Mouse (Mus musculus): ENCODE data around the gene Tigd3. TPM values are rescaled to one million over a fixed set of nuclear protein-coding genes. Genes with fewer than 3 reads are reported as not detected.
A peak's percentile ranks its signal among the peaks of the same experiment; 100 is the strongest.

The Tigd3 gene
- polyA plus RNA-seq, 1 experiment from 2014 or later: 9.5 TPM

- H3K4me3 ChIP-seq: no peak overlapping the region
- H3K36me3 ChIP-seq: peaks cover 93% of the 10 kb centered on the region
- no peaks in the 10 kb centered on the region for H3K27me3 ChIP-seq (ENCODE audit: low read depth, poor library complexity, severe bottlenecking)
- H3K27ac ChIP-seq (replicated peaks): no peak overlapping the region
- peaks cover 28% of the 10 kb centered on the region for H3K4me1 ChIP-seq
- no peak for DNase-seq (ENCODE audit: low spot score)
- WGBS: 93% methylated on average over 6 of the region's 6 CpGs
- no peaks in the 10 kb centered on the region for H3K9me3 ChIP-seq (replicated peaks)
Measured at GRCm38 (mm10) chr19:5868096-5868495, 25.9 kb downstream of the Tigd3 start.

GRCm38 (mm10) chr19:5864710-5865398, 29.1 kb downstream of the Tigd3 start:
- peaks cover 100% of the 10 kb centered on the region for H3K36me3 ChIP-seq
- no peak overlapping the region for H3K27ac ChIP-seq (replicated peaks)
- WGBS: 94% methylated on average over 20 of the region's 20 CpGs
- DNase-seq (ENCODE audit: low spot score): no peak
- H3K9me3 ChIP-seq (replicated peaks): peaks cover 13% of the 10 kb centered on the region; the same call in 1 of the 2 replicates
- no peak overlapping the region for H3K4me3 ChIP-seq
- H3K4me1 ChIP-seq: no peaks in the 10 kb centered on the region
- H3K27me3 ChIP-seq (ENCODE audit: low read depth, poor library complexity, severe bottlenecking): no peaks in the 10 kb centered on the region

- Histone ChIP-seq H3K27me3 (ENCODE audit: low read depth, poor library complexity, severe bottlenecking) (no peaks in the 10 kb centered on the region), H3K36me3 (peaks cover 100% of the 10 kb centered on the region), H3K4me3 (no peak overlapping the region), H3K27ac (replicated peaks) (no peak overlapping the region), H3K4me1 (no peaks in the 10 kb centered on the region), H3K9me3 (replicated peaks) (peaks cover 13% of the 10 kb centered on the region; the same call in 1 of the 2 replicates)
- 97% methylated on average over 5 of the region's 5 CpGs for WGBS
- no peak for DNase-seq (ENCODE audit: low spot score)
Measured at GRCm38 (mm10) chr19:5863776-5864175, 30.2 kb downstream of the Tigd3 start.

- WGBS: 96% methylated on average over 14 of the region's 14 CpGs
- Histone ChIP-seq H3K27me3 (ENCODE audit: low read depth, poor library complexity, severe bottlenecking) (no peaks in the 10 kb centered on the region), H3K9me3 (replicated peaks) (peaks cover 13% of the 10 kb centered on the region; the same call in 1 of the 2 replicates), H3K27ac (replicated peaks) (no peak overlapping the region), H3K4me3 (no peak overlapping the region), H3K4me1 (no peaks in the 10 kb centered on the region), H3K36me3 (peaks cover 100% of the 10 kb centered on the region)
- DNase-seq (ENCODE audit: low spot score): no peak
Measured at GRCm38 (mm10) chr19:5862335-5863085, 31.4 kb downstream of the Tigd3 start.

GRCm38 (mm10) chr19:5856604-5857003, 37.3 kb downstream of the Tigd3 start:
- Histone ChIP-seq H3K4me3 (no peak overlapping the region), H3K9me3 (replicated peaks) (peaks cover 3% of the 10 kb centered on the region; the same call in 1 of the 2 replicates), H3K27me3 (ENCODE audit: low read depth, poor library complexity, severe bottlenecking) (no peaks in the 10 kb centered on the region), H3K4me1 (peaks cover 4% of the 10 kb centered on the region), H3K27ac (replicated peaks) (0 out of 2 replicates have a peak overlapping the region, but pooled peaks have one; percentile 23), H3K36me3 (peaks cover 95% of the 10 kb centered on the region)
- 80% methylated on average over 9 of the region's 9 CpGs for WGBS
- no peak for DNase-seq (ENCODE audit: low spot score)

GRCm38 (mm10) chr19:5852035-5852722, 41.8 kb downstream of the Tigd3 start:
- H3K27ac ChIP-seq (replicated peaks): no peak overlapping the region
- no peak for DNase-seq (ENCODE audit: low spot score)
- no peaks in the 10 kb centered on the region for H3K9me3 ChIP-seq (replicated peaks)
- no peak overlapping the region for H3K4me3 ChIP-seq
- peaks cover 41% of the 10 kb centered on the region for H3K4me1 ChIP-seq
- H3K27me3 ChIP-seq (ENCODE audit: low read depth, poor library complexity, severe bottlenecking): no peaks in the 10 kb centered on the region
- WGBS: 91% methylated on average over 12 of the region's 12 CpGs
- peaks cover 53% of the 10 kb centered on the region for H3K36me3 ChIP-seq

- WGBS: 67% methylated on average over 5 of the region's 5 CpGs
- Histone ChIP-seq H3K9me3 (replicated peaks) (no peaks in the 10 kb centered on the region), H3K27me3 (ENCODE audit: low read depth, poor library complexity, severe bottlenecking) (no peaks in the 10 kb centered on the region), H3K4me3 (no peak overlapping the region), H3K27ac (replicated peaks) (no peak overlapping the region), H3K36me3 (peaks cover 46% of the 10 kb centered on the region), H3K4me1 (peaks cover 48% of the 10 kb centered on the region)
- DNase-seq (ENCODE audit: low spot score): no peak
Measured at GRCm38 (mm10) chr19:5851481-5851971, 42.4 kb downstream of the Tigd3 start.

GRCm38 (mm10) chr19:5850860-5851259, 43.1 kb downstream of the Tigd3 start:
- peaks cover 39% of the 10 kb centered on the region for H3K36me3 ChIP-seq
- H3K4me3 ChIP-seq: peak overlapping the region; percentile 26; the same call in 1 of the 2 replicates
- no peaks in the 10 kb centered on the region for H3K9me3 ChIP-seq (replicated peaks)
- H3K27ac ChIP-seq (replicated peaks): no peak overlapping the region
- 86% methylated on average over 3 of the region's 3 CpGs for WGBS
- no peaks in the 10 kb centered on the region for H3K27me3 ChIP-seq (ENCODE audit: low read depth, poor library complexity, severe bottlenecking)
- no peak for DNase-seq (ENCODE audit: low spot score)
- peaks cover 54% of the 10 kb centered on the region for H3K4me1 ChIP-seq

- DNase-seq (ENCODE audit: low spot score): peak; percentile 89
- Histone ChIP-seq H3K27ac (replicated peaks) (peak overlapping the region; percentile 95), H3K9me3 (replicated peaks) (no peaks in the 10 kb centered on the region), H3K27me3 (ENCODE audit: low read depth, poor library complexity, severe bottlenecking) (no peaks in the 10 kb centered on the region), H3K4me3 (peak overlapping the region; percentile 26), H3K36me3 (peaks cover 31% of the 10 kb centered on the region), H3K4me1 (peaks cover 63% of the 10 kb centered on the region)
- WGBS: 33% methylated on average over 11 of the region's 11 CpGs
Measured at GRCm38 (mm10) chr19:5849843-5850527, 44.0 kb downstream of the Tigd3 start.

- H3K27me3 ChIP-seq (ENCODE audit: low read depth, poor library complexity, severe bottlenecking): no peaks in the 10 kb centered on the region
- H3K36me3 ChIP-seq: peaks cover 24% of the 10 kb centered on the region
- H3K4me3 ChIP-seq: peak overlapping the region; percentile 49
- DNase-seq (ENCODE audit: low spot score): peak; percentile 32
- peak overlapping the region; percentile 95 for H3K27ac ChIP-seq (replicated peaks)
- 47% methylated on average over 13 of the region's 13 CpGs for WGBS
- no peaks in the 10 kb centered on the region for H3K9me3 ChIP-seq (replicated peaks)
- peaks cover 72% of the 10 kb centered on the region for H3K4me1 ChIP-seq
Measured at GRCm38 (mm10) chr19:5848826-5849672, 44.9 kb downstream of the Tigd3 start.

- H3K36me3 ChIP-seq: peaks cover 18% of the 10 kb centered on the region
- no peak for DNase-seq (ENCODE audit: low spot score)
- WGBS: 65% methylated on average over 14 of the region's 14 CpGs
- H3K27me3 ChIP-seq (ENCODE audit: low read depth, poor library complexity, severe bottlenecking): no peaks in the 10 kb centered on the region
- peak overlapping the region; percentile 95 for H3K27ac ChIP-seq (replicated peaks)
- peak overlapping the region; percentile 49 for H3K4me3 ChIP-seq
- no peaks in the 10 kb centered on the region for H3K9me3 ChIP-seq (replicated peaks)
- peaks cover 81% of the 10 kb centered on the region for H3K4me1 ChIP-seq
Measured at GRCm38 (mm10) chr19:5848032-5848825, 45.7 kb downstream of the Tigd3 start.
